Mouse (Mus musculus): ENCODE data around the gene Ror1.

The Ror1 gene

DNA sequence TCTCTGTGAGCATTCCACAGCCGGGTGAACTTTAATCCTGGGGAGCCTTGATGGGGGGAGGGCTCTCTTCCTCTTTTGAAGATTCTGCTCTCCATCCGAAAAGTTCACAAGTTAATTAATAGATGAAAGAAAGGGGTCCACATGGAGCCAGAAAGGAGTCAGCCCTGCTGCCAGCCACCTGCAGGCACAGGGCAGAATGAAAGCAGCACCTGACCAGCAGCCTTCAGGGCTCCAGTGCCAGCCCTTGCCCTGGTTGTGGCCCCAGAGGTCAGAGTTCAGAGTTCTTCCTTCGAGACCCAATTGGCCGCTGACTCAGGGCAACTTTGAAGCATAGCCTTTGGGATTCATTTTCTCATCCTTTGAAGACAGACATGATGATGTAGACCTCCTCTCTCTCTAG lies 23.1 kb downstream of the Ror1 start:
- no peak for DNase-seq (ENCODE audit: low read depth)

DNA sequence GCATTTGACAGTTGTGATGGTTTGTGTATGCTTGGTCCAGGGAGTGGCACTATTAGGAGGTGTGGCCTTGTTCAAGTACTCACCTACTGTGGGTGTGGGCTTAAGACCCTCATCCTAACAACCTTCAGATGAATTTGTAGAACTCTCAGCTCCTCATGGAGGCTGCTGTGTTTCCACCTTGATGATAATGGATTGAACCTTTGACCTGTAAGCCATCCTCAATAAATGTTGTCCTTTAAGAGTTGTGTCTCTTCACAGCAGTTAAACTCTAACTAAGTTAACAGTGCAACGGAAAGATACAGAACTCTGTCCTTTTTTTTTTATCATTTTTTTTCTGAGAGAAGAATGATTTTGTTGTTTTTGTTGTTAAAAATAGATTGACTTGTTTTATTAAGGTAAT lies 23.8 kb downstream of the Ror1 start:
- no peak for DNase-seq (ENCODE audit: low read depth)

DNA sequence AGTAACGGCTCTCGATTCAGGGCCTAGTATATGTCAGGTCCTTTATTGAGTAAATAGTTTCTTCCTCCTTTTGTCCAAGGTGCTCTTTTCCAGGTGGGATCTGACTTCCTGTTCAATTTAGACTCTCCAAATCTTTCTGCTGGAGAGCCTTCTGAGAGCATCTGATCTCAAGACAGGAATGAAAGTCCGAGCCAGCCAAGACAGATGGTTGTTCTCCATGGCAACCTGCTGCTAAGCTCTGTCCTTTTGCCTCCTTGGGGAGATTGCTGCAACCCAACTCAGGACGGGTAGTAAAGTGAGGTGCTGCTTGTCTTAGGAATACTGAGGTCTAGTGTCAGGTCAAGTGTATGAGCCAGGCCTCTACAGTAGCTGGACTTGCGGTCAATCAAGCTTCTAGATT lies 25.0 kb downstream of the Ror1 start:
- no peak for DNase-seq (ENCODE audit: low read depth)

DNA sequence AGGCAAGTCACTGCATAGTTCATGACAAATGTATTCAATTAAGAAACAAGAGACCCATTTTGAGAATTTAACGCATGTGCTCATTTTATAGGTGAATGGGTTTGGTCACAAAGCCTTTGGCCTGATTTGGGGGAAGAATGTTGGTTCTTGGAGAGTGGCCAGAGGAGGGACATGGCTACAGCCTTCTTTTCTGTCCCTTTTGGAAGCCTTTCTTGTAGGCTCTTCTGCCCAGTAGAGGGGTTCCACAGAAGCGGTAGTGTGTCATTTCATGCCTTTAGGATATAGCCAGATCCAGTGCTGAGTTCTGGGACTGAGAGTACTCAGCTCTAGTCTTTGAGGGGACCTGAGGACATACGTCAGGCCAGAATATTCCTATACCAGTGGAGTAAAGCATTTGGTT lies 26.8 kb downstream of the Ror1 start:
- DNase-seq (ENCODE audit: low read depth) = no peak

DNA sequence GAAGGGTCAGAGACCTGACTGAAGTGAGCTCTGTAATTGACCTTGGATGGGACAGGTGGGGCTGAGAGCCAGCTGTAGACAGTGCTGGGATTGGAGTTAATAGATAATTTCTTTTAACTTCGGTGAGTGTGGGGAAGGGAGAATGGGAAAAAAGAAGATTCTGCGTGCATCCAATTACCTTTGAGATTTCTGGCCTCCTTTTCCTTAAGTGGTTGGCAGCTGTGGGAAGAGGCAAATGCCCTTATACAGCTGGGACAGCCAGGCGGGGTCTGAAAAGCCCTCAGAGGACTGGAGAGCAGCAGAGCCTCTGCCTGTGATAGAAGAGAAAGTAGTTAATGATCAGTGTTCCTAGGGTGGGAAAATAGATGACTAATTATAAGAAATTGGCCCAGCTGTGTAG lies 27.9 kb downstream of the Ror1 start:
- DNase-seq (ENCODE audit: low read depth) = no peak

DNA sequence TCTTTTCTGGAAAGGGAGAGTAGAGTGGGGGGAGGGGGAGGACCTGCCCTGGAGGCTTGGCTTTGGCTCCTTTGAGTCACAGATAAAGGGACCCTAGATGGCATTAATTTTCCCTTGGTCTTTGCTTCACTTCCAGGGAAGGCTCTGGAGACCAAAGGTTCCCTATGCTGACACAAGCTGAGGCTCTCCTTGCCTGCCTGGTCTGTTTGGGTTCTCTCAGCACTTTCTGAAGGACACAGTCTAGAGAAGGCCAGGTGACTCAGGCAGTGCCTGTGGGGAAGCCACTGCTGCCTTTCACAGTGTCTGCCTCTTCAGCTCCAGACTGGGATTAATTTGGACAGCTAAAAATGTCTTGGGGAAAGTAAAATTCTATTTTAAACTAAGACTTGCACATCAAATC lies 28.5 kb downstream of the Ror1 start:
- no peak for DNase-seq (ENCODE audit: low read depth)

DNA sequence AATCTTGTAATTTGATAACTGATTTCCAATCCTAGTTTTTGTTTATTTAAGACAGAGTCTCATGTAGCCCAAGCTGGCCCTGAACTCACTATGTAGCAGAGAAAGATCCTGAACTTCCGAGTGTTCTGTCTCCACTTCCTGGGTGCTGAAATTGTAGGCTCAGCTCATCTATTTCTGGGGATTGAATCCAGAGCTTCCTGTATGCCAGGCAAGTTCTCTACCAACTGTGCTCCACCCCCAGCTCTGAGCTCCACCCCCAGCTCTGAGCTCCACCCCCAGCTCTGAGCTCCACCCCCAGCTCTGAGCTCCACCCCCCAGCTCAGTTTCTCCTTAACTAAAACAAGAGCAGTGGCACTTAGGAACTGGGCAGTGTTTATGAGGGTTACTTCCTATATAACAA lies 29.3 kb downstream of the Ror1 start:
- no peak for DNase-seq (ENCODE audit: low read depth)

DNA sequence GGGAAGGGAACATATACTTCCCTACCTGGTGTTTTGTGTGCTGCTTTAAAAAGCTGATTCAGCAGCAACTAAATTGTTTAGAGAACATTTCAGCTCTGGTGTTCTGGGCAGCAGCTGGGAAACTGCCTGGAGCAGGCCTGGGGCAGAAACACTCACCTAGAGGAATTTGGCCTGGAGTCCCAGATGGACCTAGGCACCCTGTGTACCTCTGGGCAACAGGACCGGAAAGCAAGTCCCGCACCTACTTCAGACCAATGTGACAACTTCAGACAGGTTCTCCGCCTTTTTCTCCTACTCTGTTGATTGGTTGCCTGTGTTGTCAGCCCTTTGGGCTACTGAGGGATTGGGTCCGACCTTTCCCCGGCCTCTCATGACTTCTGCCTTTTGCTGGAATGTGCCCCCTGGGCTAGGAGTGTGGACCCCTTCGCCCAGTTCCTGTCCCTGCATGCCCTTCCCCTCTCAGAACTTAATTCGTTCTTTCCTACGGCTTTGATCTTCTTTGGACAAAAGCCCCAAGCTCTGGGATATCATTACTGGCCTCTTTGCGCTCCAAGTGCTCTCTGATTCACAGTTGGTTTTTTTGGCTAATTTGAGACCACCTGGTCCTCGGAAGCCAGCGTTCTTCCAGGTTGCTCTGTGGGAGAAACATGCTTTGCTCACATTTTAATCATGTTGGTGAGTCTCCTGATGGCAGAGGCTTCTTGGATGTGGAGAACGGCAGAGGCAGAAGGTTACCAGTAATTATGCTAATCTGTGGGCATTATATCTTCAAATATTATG lies 31.1 kb downstream of the Ror1 start:
- DNase-seq (ENCODE audit: low read depth) = no peak

DNA sequence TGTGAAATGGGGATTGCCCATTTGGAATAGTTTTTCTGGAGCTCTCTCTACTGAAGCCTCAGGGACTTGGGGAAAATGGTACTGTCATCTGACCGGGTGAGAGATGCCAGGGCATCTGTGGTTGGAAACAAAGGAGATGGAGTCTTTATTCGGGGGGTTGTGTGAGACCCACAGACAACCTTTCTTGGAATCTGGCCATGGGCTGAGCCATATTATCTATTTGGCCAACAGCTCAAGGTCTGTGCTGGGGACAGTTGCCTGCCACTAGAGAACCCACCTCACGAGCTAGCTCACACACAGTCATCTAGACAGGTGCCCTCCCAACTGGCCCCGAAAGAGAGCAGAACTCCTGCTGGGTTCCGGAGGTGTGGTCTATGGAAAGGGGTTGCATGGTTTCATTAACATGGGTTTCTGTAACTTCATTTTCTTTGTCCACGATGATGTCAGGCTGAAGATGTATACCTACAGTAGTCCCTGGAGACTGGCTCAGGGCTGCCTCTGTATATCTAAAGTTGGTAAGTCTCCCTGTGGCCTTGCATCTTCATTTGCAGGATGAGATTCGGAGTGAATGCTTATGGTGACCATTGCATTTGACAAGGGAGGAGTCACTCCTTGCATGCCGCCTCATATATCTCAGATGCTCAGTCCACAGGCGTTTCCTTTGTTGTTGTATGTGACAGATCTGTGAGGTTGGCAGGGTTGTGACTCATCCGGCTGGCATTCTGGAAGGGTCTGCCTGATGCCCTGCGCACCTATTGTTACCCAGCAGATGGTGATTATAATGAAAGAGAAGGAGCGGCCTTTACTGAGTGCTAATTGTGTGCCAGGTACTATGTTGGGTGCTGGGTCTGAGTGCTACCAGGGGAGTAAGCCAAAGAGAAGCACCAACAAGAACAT lies 32.7 kb downstream of the Ror1 start:
- no peak for DNase-seq (ENCODE audit: low read depth)

DNA sequence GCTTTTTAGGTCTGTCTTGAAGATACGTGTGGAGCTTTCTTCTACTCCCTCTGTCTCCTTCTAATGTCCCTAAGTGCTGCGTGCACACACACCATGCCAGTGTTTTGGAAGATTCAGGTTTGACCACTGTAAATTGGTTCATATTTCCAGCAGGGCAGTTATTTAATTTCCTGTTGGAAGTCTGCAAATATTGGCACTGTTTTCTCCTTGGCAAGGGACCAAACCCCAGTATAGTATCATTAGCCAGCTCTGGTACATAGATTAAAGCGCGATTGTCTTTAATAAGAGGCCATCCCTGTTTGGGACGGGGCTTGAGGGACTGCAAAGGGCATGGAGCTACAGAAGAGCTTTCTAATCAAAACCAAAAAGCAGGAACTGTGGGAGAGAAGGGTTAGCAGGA lies 33.6 kb downstream of the Ror1 start:
- DNase-seq (ENCODE audit: low read depth) = no peak

DNA sequence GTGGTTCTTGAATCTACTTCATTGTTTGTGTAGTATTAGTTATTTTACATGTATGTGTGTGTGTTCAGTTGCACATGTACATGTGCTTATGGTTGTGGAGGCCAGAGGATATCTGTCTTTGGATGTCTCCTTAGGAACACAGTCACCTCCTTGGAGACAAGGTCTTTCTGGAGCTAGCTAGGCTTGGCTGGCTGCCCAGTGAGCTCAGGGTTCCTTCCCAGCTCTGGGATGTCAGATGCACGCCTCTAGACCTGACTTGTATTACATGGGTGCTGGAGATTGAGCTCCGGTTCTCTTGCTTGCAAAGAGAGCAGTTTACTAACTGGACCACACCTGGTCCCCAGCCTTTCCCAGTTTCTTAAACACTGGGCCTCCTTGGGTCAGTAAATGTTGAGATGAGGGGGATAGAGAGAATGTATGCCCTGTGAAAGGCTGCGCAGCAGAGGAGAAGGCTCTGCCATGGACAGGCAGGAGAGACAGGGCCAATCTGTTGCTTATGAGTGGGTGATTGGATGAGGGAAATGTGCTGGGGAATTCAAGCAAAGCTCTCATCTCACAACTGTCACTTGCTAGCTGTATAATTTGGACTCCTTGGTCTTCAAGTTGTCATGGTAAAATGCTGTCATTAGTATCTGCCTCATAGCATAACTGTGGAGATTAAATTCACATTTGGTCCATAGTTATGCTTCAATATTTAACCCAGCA lies 35.3 kb downstream of the Ror1 start:
- DNase-seq (ENCODE audit: low read depth) = no peak

DNA sequence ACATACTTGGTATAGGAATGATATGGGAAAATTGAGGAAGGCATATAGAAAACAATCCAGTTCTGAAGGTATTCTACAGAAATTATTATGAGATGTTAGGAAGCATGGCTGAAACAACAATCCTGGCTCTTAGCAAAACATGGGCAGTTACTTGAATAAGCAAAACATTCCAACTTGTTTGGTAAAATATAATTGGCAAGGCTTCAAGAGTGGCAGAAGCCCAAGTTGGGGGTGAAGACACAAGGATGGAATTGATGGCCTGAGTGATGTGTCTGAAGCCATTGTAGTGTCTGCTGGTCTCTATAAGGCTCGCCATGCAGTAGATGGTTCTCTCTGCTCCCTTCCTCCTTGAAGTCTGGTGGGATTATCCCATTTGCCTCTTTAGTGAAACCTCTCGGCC lies 35.9 kb downstream of the Ror1 start:
- no peak for DNase-seq (ENCODE audit: low read depth)

DNA sequence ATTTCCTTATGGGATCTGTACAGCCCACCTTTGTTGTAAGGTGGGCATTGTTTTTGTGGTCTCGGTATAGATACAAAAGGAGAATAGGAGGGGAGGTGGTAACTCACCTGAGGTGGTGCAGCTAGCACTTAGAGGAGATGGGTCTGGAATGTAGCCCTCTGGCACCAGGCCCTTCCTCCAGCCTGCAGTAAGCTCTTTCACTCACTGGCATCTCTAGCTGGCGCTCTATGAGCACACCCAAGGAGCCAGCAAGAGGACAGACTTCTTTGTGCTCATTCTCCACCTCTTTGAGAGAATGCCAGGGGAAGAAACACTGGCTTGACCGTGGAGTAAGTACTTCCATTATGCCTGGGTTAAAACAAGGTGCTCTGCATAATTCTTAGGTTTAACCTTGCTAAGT lies 36.7 kb downstream of the Ror1 start:
- no peak for DNase-seq (ENCODE audit: low read depth)

DNA sequence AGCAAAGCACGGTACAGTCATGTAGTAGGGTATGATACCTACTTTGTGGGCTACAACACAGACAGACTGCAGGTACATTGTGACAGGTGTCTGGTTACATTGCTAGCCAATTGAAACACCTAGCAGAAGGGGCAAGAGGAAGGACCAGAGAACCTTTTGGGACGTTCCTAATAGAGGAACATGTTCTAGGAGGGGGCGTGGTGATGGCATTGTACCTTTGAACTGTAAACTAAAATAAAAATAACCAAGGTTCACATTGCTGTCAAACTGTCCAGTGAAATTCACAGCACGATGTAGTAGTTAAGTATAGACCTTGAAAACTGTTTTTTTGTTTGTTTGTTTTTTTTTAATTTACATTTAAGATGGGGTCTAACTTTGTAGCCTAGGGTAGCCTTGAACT lies 40.5 kb downstream of the Ror1 start:
- no peak for DNase-seq (ENCODE audit: low read depth)

DNA sequence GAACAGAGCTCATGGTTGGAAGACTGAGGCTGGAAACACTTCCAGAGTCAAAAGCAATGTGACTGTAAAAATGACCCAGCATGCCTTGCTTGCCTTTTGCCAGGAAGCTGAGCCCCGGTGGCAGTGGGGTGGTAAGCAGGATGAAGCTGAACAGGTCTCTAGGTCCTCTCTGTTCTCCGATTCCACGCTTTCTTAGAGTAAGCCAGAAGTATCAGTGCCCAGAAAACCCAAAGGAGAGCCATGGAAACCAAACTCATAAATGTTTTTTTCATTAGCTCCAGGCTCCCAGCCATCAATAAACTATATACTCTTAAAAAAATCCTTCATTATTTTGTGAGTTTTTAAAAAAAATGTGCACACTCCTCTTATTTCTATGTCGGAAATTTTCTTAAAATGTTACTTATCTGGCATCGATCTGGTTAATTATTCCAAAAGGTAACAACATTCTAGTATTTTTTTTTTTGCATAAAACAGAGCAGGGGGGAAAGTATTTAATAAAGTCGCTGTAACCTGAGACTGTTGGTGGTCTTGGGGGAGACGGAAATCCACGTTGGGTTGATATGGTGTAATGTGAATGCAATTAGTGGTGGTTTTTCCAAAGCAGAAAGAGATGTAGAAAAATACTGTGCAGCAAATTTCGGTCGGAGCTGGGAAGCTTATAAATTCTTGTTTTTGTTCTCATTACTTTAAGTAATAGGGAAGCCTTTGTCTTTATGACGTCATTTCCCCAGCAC lies 41.7 kb downstream of the Ror1 start:
- DNase-seq (ENCODE audit: low read depth) = no peak

DNA sequence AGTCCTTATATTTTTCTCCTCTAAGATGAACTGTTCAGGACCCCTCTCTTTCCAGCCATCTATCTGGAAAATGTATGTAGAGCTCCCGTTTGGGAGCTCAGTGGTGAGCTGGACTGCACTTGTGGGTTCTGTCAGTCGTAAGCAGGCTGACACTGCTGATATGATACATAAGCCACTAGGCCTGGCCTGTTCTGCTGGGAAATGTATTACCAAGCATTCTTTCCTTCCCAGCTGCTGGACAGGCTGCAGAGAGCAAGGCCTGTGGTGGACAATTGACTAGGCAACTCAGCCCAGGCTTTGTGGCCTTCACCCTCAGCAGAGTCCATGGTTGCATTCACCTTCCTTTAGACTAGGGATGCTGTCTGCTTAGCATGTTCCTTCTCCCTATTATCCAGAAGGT lies 46.0 kb downstream of the Ror1 start:
- no peak for DNase-seq (ENCODE audit: low read depth)

DNA sequence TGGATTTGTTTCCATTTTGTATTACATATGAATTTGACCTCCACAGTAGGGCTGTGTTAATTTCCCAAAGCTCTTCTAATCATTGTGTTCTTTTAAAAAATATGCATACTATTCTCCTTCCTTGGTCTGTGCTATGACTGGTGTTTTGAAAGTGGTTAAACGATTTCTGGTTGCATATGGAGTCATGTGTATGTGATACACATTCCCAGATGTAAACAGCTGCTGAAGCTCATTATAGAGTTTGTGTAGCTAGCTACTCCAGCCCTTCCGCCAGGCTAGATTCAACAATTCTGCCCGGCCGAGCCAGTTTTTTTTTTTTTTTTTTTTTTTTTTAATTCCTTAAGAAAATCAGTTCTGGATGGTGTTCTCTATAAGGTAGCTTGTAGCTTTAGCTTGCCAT lies 49.2 kb downstream of the Ror1 start:
- DNase-seq (ENCODE audit: low read depth) = no peak

DNA sequence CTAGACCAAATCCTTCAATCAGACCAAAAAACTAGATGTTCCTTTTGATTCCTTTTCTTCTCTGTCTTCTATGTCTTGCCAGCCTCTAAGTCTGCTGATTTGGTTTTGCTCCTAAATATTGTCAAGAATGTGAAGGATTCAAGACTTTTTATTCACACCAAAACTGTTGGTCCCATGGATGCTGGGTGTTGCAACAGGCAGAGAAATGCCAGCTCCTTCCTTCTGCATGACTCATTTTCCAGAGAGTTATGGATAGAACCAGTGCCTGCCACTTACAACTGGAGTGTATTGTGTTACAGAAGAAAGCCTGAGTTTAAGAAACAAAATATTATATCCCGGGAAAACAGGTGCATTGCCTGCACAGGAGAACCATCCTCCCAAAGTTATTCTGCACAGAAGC lies 55.2 kb downstream of the Ror1 start:
- DNase-seq (ENCODE audit: low read depth) = no peak

DNA sequence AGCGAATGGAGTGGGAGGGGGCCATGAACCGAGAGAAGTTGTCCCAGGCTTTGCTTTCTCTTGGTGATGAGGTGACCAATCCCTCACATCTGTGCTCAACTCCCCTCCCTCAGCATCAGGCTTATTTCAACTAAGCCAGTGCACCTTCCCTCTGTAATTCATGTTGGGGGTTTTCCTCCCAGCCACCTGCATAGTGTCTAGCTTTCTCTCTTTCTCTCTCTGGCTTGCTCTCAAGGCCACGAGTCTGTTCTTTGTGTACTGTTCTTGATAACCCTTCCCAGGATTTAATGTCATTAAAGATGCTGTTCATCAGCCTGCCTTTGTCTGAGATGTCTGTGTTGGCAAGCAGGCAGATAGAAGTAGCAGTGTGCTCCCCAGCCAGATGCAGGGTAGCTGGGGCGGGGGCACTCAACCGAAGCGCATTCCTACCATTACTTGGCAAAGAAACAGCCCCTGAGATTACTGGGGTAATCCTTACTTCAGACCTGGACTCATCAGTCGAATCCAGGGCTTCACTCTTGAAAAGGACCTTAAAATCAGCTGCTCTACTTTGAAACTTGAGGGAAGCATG lies 59.1 kb downstream of the Ror1 start:
- DNase-seq (ENCODE audit: low read depth) = no peak

DNA sequence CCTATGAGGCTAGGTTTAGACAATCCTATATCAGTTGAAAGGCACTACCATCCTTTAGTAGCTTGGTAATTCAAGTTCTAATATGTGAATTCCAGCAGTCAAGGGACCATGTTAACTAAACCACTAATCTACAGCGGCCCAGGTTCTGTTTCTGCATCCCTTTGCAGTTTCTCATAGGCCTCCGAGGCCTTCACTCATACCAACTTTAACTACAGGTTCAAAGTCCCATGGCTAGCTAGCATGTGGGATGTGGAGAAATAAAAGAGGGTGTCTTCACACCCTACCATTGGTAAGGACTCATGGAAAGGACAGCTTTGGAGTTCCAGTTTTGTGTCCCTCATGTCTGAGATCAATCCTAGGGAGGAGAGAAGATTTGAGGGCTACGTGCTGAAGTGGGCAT lies 60.1 kb downstream of the Ror1 start:
- no peak for DNase-seq (ENCODE audit: low read depth)

DNA sequence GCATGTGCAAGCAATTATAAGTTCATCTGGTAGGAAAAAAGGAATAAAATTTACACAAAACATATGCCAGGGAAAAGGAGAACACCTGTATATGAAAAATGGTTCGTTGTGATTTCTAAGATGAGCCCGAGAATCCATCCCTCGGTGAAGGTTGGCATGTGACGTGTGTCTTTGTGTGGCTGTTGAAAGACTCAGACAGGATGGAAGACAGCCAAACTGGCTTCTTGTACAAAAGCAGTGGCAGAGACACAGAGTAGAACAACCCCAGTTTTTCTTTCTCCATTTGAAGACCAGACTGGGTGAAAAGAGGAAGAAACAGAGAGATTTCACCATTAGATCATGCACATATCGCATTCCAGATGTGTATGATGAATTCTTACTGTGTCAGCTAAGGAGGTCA lies 62.8 kb downstream of the Ror1 start:
- no peak for DNase-seq (ENCODE audit: low read depth)

DNA sequence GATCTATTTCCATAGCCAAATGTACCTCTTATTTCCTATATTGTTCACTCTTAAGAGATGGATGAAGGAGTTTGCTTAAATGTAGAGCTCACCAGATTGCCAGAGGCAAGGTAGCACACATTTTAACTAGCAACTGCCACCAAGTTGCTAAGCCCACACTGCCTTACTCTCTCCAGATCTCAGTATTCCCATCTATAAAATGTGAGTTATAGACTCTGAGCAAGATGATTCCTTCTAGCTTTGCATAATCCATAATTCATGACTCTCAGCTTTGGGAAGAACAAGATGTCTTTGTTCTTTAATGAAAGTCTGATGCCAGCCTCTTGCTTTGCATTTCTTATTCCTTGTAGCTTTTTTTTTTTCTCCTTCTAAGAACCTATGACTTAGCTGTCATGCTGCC lies 64.6 kb downstream of the Ror1 start:
- DNase-seq (ENCODE audit: low read depth) = no peak
